Mouse (Mus musculus) gonadal fat pad, adult 2 months (tissue): ENCODE measurements around the gene Cdkl1. TPM values are rescaled to one million over a fixed set of nuclear protein-coding genes. Genes with fewer than 3 reads are reported as not detected.

Source experiments
- DNase-seq: peaks from one replicate; pipeline ENCODE4 v3.0.0-alpha.2; 2012; ENCODE audit warnings: low read depth
- polyA plus RNA-seq: library from polyadenylated mRNA; depleted of rRNA; stranded (reverse); fragments of >200 nt; gene quantifications from 2 replicates; pipeline ENCODE4 v1.2.3, GENCODE M21; 2012; rRNA removed

Cdkl1 gene
- polyA plus RNA-seq: 2.1 and 2.2 TPM in 2 replicates

DNA sequence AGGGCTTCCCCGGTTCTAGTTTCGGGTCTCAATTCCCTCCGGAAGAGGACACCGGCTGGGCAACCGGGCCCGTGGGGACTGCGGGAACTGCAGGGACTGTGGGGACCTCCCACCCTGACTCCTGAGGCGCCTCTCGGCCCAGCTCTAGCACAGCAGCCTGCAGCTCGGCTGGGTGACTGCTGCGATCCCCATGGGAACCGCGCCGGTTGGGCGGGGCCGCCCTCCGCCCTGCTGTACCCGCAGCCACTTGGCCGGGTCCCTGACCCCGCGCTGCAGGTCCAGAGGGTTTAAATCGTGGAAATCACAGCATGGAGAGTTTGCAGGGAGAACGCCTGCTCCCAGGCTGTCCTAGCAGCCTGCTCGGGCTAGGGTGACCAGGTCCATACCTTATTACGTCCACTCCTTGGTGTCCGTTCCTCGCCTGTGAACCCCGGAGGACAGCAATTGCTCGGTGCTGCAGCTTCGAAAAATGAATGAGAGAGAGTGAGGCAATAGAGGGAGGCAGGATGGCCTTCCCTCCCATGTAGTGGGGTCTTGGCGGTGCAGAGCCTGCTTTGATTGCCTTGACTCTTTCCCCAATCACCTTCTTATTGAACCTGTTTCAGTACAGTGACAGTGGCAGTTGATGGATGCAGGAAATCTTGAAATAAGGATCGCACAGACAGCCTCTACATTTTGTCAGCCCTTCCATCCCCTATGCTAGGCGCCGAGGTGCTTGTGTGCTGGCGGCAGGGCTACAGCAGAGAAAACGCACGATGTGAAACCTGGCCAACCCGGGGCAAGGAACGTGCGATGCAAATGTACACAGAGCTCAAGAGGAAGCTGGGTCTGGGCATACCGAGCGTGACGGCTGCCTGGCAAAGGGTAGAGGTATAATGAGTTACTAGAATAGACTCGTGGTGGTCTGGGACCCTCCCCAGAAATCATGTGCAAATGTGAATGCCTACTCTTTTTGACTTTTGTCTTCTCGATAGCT, at the start of gene Cdkl1:
TSS of gene Cdkl1 (minus strand) at position 738 of the 976 bp plus-strand sequence.
- no peak for DNase-seq

DNA sequence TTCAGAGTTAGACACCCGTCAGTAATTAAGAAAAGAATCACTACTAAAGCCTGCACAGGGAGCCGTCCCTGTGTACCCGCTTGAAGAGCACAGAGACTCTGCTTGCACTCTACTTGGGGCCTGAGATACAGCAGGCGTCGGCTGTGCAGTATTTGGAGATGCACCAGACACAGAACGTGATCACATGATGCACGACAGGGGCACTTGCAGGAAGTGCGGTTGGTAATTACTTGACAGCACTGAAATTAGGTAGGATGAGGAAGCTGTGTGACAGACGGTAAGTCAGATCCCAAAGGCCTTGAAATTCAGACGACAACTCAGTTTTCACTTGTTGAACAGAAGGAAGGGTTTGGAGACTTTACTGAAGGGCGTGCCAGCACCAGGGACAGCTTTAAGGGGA, 47.3 kb upstream of the Cdkl1 start:
- no peak for DNase-seq

- no peak for DNase-seq
Observed at GRCm38 (mm10) chr12:69833982-69834604, 43.0 kb upstream of the Cdkl1 start.

GRCm38 (mm10) chr12:69831239-69831910, 40.3 kb upstream of the Cdkl1 start:
- no peak for DNase-seq

DNA sequence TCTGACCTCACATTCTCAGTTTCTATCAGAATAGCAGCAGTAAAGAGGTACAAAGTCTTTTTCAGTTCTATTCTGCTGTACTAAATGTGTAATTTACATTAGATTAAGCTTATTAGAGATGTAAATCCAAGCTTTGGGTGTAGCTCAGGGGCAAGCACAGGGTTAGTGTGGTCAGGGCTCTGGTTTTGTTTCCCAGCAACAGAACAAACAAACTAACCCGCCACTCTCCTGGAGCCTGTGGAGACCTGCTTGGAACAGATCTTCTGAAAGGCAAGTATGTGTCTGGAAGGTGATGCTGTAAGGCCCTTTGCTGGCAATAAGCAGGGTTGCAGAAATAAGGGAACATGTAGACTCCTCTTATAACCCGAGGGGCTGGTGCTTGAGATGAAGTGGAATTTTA, 37.1 kb upstream of the Cdkl1 start:
- DNase-seq: no peak

DNA sequence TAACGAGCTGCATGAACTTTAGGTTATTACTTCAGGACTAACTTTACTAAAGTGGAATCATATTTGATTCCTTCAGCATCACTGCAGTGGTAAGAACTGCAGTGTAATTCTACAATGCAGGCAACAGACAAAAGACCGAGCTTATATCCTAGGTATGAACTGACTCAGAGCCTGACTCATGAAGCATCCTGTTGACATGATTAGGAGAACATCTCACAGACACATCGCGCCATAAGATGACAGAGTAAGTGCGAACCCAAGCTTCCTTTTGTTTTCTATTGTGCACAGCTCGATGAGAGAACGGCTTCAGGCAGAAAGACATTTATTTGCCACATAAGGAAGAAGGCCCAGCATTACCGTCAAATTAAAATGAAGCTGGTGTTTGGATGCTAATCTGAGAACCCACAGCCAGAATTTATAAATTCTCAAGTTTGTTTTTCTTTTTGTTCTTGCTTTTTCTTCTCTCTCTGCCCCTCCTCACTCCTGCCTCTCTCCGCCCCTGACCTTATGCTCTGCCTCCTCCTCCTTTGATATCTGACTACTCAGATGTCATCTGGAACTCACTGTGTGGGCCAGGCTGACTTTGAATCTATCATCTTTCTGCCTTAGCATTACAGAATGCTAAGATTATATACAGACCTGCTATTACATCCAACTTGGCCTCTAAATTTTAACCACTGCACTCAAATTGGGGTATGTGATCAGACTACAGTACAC, 34.0 kb upstream of the Cdkl1 start:
- DNase-seq: no peak

DNA sequence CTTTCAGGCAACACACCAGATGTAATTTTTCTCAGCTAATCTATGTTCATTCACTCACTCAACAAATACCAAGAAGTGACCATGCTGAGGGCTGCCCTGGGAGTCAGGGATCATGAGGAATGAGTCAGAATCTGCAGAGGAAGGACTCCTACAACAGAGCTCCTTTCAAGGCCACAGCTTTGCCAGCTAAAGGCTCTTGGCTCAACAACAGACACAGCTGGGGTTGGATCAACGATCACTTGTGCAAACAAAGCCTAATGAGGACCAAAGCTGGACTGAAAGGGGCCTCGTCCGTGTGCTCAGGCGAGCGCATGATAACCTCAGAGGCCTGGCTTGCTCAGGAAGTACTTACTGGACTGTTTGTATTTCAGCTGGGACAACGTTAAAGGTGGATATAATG, 23.2 kb upstream of the Cdkl1 start:
- DNase-seq: no peak

- DNase-seq: no peak
Observed at GRCm38 (mm10) chr12:69813596-69813995, 22.5 kb upstream of the Cdkl1 start.

- DNase-seq: no peak
Observed at GRCm38 (mm10) chr12:69812986-69813385, 21.9 kb upstream of the Cdkl1 start.

GRCm38 (mm10) chr12:69811976-69812375, 20.9 kb upstream of the Cdkl1 start:
- no peak for DNase-seq

GRCm38 (mm10) chr12:69809439-69809838, 18.4 kb upstream of the Cdkl1 start:
- no peak for DNase-seq

DNA sequence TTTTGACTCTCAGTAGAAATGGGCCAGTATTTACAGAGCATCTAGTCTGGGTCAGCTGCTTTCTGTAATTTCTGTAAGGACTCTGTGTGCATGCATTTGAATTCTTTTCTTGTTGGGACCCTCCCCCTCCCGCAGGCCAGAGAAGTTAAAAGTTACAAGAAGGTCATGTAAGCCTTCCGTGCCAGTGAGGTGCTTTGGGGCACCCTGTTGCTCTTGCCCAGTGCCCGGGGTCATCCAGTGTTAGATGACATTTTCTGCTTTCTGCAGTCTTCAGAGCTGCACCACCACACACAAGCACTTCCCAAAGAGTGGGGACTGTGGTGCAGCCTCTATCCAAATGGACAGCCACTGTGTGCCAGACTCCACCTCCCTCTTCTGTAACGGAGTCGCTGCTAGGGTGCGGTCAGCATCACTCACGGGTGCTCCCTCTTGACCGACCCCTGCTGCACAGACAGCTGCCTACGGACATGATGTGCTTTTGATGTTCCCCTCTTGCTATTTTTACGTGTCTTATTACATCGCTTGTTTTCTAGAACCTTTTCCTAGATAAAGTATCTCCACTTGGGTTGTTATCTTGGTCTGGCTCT, 16.4 kb upstream of the Cdkl1 start:
- no peak for DNase-seq

- DNase-seq: no peak
Observed at GRCm38 (mm10) chr12:69805148-69805547, 14.1 kb upstream of the Cdkl1 start.

DNA sequence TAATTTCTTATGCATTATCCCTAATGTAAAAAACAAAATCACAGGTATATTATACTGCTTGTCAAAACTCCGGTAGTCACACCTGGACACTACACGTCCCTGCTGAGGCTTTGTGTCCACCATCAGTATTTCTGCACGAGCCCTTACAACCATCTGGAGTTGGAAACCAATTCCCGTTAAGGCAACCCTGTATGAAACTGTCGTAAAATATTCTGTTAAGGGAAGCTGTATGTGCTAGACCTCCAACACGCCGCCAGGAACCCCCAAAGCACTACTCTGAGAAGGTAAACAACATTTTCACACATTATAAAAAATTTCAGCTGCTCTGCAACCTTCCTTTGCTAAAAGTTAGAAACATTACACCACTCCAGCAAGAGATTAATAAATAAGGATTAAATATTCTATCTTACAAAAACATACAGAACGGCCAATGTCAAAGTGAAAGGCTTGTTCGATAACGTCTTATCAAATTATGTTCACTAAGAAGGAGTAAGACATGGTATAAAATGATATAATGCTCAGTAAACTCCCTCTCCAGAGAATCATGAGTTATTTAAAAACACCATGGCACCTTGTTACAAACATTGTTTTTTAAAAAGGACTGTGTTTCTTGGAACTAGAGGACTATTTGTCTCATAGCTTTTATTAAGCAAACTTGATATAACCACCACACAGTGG, 13.5 kb upstream of the Cdkl1 start:
- DNase-seq: no peak

DNA sequence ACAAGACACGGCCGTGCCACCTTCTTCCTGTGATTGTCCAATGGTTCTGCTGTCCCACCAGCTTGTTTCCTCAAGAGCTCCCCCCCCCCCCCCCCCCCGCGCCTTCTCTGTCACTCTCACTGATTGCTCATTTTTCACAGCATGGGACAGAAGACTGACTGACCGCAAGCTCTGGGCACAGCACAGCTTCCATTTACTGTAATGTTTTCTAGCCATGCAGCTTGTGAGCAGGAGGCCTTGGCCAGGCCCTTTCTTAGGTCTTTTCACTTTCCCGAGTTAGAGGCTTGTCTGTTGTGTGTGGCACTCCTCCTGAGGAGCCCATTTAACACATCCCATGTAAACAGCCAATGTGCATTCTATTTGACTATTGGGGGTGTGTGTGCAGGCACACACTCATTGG, 12.1 kb upstream of the Cdkl1 start:
- DNase-seq: no peak

GRCm38 (mm10) chr12:69800586-69800985, 9.5 kb upstream of the Cdkl1 start:
- no peak for DNase-seq

DNA sequence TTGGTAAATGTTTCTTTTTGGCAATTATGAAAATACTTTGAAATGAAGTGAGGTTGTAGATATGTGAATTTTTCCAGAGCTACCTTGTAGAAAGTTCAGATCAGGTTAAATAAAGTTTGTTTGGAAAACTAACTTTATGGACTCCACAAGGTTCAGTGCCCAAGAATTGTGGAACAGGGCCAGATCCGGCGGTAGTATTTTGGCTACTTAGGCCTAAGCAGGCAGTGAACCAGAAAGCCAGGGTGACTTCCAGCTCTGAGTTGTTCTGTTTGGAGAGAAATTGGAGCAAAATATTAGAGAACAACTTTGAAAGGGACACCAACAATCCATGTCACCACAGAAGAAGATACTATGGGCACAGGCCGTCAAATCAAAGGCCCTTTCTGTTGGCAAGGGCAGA, 5.2 kb upstream of the Cdkl1 start:
- DNase-seq: no peak

DNA sequence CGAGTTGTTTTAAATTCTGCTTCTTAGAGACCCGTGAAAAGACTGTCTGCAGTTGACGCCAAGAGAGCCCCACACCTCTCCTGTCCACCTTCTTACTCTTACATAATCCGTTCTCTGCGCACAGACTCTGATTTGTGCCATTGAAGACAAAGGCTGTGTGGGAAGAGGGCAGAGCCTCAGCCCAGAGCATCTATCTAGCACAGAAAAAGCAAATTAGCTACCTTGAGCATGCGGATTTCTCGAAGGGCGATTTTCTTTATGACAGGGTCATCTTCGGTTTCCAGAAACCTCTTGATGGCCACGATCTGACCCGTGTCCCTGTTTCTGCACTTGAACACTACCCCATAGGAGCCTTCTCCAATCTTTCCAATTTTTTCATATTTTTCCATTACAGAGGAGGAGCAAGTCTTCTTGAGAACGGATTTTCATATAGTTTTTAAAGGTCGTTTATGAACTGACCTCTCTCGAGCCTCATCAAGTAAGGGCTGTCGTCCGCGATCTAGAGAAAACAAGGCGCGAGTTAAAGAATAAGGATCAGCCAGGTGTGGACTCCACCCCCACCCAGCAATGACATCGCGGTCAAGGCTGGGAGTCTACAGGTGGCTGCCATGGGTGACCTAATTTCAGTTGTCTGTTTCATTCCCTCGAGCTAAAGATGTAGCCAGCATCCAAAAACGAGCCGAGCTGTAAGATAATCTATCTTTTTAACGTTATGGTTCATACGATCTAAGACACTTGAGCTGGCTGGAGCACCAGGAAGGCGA, 1.1 kb downstream of the Cdkl1 start:
- no peak for DNase-seq

GRCm38 (mm10) chr12:69788380-69788779, 2.7 kb downstream of the Cdkl1 start:
- DNase-seq: no peak

DNA sequence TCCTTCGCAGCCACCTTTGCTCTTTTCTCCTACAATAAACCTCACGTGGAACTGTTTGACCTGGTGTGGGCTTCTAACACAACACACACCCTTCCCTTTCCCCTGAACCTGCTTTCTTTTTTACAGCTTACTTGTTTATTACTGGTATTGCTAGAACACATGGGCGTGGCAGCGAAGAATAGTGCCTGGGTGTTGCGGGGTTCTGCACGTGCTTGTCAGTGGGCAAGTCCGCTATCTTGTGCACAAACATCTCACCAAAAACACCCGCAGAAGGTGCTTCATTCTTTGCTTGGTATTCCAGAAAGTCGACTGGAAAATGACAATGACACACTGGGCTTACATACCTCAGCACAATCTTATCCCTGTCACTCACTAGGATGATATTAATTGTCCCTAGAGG, 5.6 kb downstream of the Cdkl1 start:
- no peak for DNase-seq
